8 mouse cellular contexts compared by ENCODE assay signal in the genomic region with DNA sequence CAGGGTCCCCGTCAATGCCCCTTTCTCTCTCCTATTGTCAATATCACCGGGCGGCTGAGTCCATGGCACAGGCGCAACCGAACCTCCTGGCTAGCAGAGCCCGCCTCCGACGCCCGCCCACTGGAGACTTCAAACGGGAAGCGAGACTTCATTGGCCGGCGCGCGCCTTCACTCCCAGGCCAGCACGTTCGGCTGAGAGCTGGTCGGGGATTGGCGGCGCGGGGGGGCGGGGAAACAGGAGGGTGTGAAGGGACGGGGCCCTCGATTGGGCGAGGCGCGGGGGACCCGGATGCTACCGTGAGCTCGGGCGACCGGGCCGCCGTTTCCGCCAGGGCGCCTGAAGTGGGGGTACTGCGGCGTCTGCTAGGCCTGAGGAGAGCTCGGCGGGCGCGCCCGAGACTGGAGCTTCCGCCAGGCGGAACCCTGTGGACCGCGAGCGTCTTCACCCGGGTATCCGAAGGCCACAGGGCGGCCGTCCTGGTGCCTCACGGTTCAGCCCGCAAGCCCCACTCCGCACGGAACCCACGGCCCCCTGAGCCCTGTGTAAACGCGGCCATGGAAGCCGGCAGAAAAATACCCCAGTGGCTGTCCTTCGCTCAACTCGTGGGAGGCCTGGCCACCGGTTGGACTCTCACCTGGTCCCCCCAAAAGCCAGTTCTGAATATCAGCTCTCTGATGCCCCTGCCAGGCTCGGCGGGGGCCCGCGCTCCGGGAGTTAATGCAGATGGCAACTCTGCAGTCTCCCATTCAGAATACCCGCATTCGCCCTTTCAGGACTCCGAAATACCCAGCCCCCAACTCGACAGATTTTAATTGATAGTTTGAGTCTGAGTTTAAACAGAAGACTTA. TPM values are rescaled to one million over a fixed set of nuclear protein-coding genes. Genes with fewer than 3 reads are reported as not detected.
DNase-seq lines count a peak whose midpoint lies in the region; ATAC-seq lines count a peak whose summit lies in the region.

A gene (minus strand): TSS at position 92 of the 849 bp plus-strand sequence.

- DNase-seq in adrenal gland, adult (ENCODE audit: inconsistent age in 2 of 2, low spot score in 1 of 2) = peak; percentile 99 to 100
- peak; percentile 99 for DNase-seq in embryo, embryonic 10.5 days (ENCODE audit: low spot score)
- peak; percentile 100 for DNase-seq in gastrocnemius, postnatal 14 days
- DNase-seq in left cerebral cortex, postnatal 10 days (ENCODE audit: extremely low spot score in 1 of 2, low spot score in 2 of 2) = peak; percentile 99 to 100
- DNase-seq in right cerebral cortex, postnatal 25 days = peak; percentile 99
- DNase-seq in urinary bladder, postnatal 4 days (ENCODE audit: low spot score in 2 of 2) = peak; percentile 98 to 100

- peak; percentile 96 for ATAC-seq in inflammation-experienced regulatory T-cells, adult 6 months
- peak; percentile 96 for ATAC-seq in megakaryocyte-erythroid progenitor cell, adult 5-6 weeks (replicated peaks; ENCODE audit: low FRiP score, low TSS enrichment, poor library complexity, severe bottlenecking)

- intact Hi-C loops in gastrocnemius, postnatal 14 days (cut with DNase I; ENCODE audit: low total_unique reads) = loop anchor here (10.0 kb wide), 1 partner anchor 132 kb away; no protein-coding TSS in a partner anchor
- intact Hi-C loops in left cerebral cortex, postnatal 10 days (cut with DNase I) = loop anchor here (2.0 to 5.0 kb wide), 2 partner anchors 51 to 132 kb away; no protein-coding TSS in a partner anchor

RNA-seq across cellular contexts. Expression of the gene that starts here (rescaled TPM):
- 10 to 100 TPM; 24.2 to 26.9 TPM for total RNA-seq in gastrocnemius, postnatal 14 days (2021)
- 1 to 10 TPM; 6.3 to 8.3 (median 7.3) TPM for polyA plus RNA-seq in inflammation-experienced regulatory T-cells, adult 6 months (2017; shearing (Covaris generic))
- 10 to 100 TPM; 85.6 to 85.8 TPM for total RNA-seq in left cerebral cortex, postnatal 10 days (2021)
- total RNA-seq in megakaryocyte-erythroid progenitor cell, adult 5-6 weeks (2014; fragmentation: Nextera tagmentation) = 26.7 and 35.4 TPM in 2 replicates
- 14.3 and 14.7 TPM in 2 replicates for total RNA-seq in megakaryocyte-erythroid progenitor cell, adult 5-6 weeks (2017)

Comparison
In these comparisons a context has a peak if more than half of its experiments do, and no peak if none do; other contexts are left out.
1. Peak in every context shown above with its lines: DNase-seq and ATAC-seq.